Mouse (Mus musculus): ENCODE data around the gene Parn. TPM values are rescaled to one million over a fixed set of nuclear protein-coding genes. Genes with fewer than 3 reads are reported as not detected.

The Parn gene
- total and polyA plus RNA-seq, 2 experiments = 8.8 to 14.4 TPM

DNA sequence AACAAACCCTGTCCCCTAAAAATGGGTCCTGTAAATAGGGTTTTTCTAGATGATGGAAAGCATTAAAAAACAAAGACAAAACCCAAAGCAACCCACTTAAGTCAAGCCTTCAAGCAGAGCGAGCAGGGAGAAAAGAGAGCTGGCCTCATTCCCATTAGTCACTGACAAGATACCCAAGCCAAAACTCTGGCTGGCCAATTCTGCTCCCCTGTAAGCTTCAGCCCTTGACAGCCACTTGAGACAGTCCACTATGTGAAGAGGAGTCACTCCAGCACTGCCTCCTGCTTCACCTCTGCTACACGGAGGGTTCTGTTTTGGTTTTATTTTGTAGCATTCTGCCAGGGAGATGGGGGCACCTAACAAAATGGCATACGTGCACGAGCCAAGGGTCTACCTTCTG, 126.2 kb downstream of the Parn start:
- TF ChIP-seq POLR2A (IDR thresholded peaks at IDR 0.05; ENCODE audit: extremely low read depth, insufficient read depth, low read length) (no peak), CTCF (IDR thresholded peaks at IDR 0.05; ENCODE audit: low read depth, low read length) (no peak)
- Histone ChIP-seq H3K79me2 (ENCODE audit: control insufficient read depth, insufficient read depth, low read length) (no peaks in the 10 kb centered on the region), H3K4me3 (ENCODE audit: insufficient read depth, low read depth, low read length) (no peak overlapping the region), H3K4me1 (ENCODE audit: control insufficient read depth, insufficient read depth, low read length) (no peaks in the 10 kb centered on the region), H3K27ac (replicated peaks; ENCODE audit: insufficient read depth, low read depth, low read length) (no peak overlapping the region), H3K27me3 (ENCODE audit: control insufficient read depth, insufficient read depth, low read length) (no peaks in the 10 kb centered on the region), H3K9ac (ENCODE audit: low read depth, low read length) (no peak overlapping the region), H3K36me3 (ENCODE audit: control insufficient read depth, insufficient read depth, low read length) (peaks cover 11% of the 10 kb centered on the region)
- 93% methylated on average over 4 of the region's 4 CpGs for WGBS
- no peak for DNase-seq (ENCODE audit: extremely low read depth, low read depth, low spot score)

DNA sequence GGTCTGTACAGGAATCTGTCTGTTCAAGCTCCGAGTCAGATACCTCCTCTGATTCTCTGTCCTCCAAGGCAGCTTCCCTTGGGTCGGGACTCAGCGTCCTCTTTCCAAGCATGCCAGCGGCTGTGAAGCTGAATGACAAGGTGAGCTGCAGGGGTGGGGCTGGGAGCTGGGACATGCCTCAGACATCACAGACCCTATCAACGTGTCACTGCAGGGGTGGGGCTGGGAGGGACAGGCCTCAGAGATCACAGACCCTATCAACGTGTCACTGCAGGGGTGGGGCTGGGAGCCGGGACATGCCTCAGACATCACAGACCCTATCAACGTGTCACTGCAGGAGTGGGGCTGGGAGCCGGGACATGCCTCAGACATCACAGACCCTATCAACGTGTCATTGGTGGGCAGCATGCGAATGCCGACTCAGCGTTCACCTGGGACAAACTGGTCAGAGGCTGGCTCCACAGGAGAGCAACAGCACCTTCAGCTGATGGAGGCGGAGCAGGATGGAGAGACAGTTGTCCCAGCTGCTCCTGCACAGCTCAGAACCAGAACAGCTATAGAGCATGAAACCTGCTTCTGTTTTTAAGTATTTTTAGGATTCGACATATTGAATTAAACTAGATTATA, 126.7 kb downstream of the Parn start:
- Histone ChIP-seq H3K79me2 (ENCODE audit: control insufficient read depth, insufficient read depth, low read length) (no peaks in the 10 kb centered on the region), H3K27ac (replicated peaks; ENCODE audit: insufficient read depth, low read depth, low read length) (no peak overlapping the region), H3K9ac (ENCODE audit: low read depth, low read length) (no peak overlapping the region), H3K36me3 (ENCODE audit: control insufficient read depth, insufficient read depth, low read length) (peaks cover 7% of the 10 kb centered on the region), H3K27me3 (ENCODE audit: control insufficient read depth, insufficient read depth, low read length) (no peaks in the 10 kb centered on the region), H3K4me1 (ENCODE audit: control insufficient read depth, insufficient read depth, low read length) (no peaks in the 10 kb centered on the region), H3K4me3 (ENCODE audit: insufficient read depth, low read depth, low read length) (no peak overlapping the region)
- DNase-seq (ENCODE audit: extremely low read depth, low read depth, low spot score) = no peak
- no peak for TF ChIP-seq CTCF (IDR thresholded peaks at IDR 0.05; ENCODE audit: low read depth, low read length)
- no peak for TF ChIP-seq POLR2A (IDR thresholded peaks at IDR 0.05; ENCODE audit: extremely low read depth, insufficient read depth, low read length)
- 93% methylated on average over 15 of the region's 15 CpGs for WGBS

DNA sequence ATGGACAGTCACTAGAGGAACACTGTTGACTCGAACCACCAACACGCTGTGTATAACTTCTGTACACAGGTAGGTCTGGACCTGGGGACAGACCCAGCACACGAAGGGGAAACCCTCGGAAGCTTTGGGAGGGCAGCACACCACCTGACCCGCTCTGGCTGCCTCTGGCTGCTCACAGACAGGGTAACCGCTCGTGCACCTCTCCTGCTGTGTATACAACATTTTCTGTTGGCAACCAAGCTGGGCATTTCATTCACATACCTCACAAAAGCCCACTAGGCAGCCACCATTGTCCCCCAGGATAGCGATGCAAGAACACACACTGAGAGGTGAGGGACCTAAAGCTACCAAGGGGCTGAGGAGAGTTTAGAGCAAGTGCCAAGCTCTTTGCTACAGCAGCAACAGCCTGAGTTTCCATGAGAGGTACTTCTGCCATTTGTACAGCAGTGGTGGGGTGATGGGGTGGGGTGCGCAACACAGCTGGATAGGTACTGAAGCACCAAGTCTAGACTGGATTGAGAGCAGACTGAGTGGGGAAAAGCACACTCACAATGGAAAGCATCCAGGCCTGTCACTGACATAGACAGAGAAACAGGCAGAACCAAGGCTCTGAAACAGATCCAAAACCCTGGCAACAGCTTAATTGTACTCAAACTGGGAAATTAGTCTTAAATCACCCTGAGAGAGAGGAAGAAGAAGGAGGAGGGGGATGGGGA, 128.9 kb downstream of the Parn start:
- 92% methylated on average over 9 of the region's 9 CpGs for WGBS
- H3K27ac ChIP-seq (replicated peaks; ENCODE audit: insufficient read depth, low read depth, low read length) = no peak overlapping the region
- TF ChIP-seq POLR2A (IDR thresholded peaks at IDR 0.05; ENCODE audit: extremely low read depth, insufficient read depth, low read length) (no peak), CTCF (IDR thresholded peaks at IDR 0.05; ENCODE audit: low read depth, low read length) (no peak)
- no peaks in the 10 kb centered on the region for H3K4me1 ChIP-seq (ENCODE audit: control insufficient read depth, insufficient read depth, low read length)
- no peak overlapping the region for H3K4me3 ChIP-seq (ENCODE audit: insufficient read depth, low read depth, low read length)
- no peak for DNase-seq (ENCODE audit: extremely low read depth, low read depth, low spot score)
- no peak overlapping the region for H3K9ac ChIP-seq (ENCODE audit: low read depth, low read length)
- no peaks in the 10 kb centered on the region for H3K27me3 ChIP-seq (ENCODE audit: control insufficient read depth, insufficient read depth, low read length)
- no peaks in the 10 kb centered on the region for H3K79me2 ChIP-seq (ENCODE audit: control insufficient read depth, insufficient read depth, low read length)
- H3K36me3 ChIP-seq (ENCODE audit: control insufficient read depth, insufficient read depth, low read length) = peaks cover 3% of the 10 kb centered on the region; the same call in 1 of the 2 replicates

DNA sequence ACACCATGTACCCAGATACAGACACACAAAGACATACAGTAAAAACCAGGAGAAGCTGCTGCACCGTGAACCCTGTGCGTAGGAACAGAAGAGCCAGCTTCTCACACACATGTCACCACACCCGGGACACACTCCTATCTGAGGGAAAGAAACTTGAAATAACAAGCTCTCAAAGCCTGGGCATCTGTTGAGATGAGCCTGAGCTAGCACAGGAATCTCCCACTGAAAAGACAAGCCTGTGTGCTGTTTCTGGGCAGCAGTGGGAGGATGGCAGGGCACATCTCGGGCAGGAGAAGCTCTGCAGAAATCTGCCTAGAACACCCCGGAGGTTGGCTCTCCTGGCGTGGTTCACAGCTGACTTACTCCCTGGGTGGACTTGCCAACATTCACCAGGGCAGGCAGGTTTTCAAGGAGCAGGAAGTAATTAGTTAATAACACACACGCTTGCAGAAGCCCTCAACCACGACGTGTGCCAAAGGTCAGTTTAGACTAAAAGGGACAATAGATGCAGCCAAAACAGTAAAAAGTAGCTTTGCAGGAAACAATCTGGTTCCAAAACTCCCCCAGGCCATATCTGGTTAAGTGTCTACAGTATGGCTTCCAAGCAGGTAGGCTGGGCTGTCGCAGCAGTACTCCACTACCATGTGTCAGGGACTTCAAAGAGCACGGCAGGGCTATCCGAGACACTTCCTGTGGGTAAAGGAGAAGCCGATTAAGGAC, 129.6 kb downstream of the Parn start:
- Histone ChIP-seq H3K27me3 (ENCODE audit: control insufficient read depth, insufficient read depth, low read length) (no peaks in the 10 kb centered on the region), H3K4me1 (ENCODE audit: control insufficient read depth, insufficient read depth, low read length) (no peaks in the 10 kb centered on the region), H3K79me2 (ENCODE audit: control insufficient read depth, insufficient read depth, low read length) (no peaks in the 10 kb centered on the region), H3K4me3 (ENCODE audit: insufficient read depth, low read depth, low read length) (no peak overlapping the region), H3K9ac (ENCODE audit: low read depth, low read length) (no peak overlapping the region), H3K27ac (replicated peaks; ENCODE audit: insufficient read depth, low read depth, low read length) (no peak overlapping the region), H3K36me3 (ENCODE audit: control insufficient read depth, insufficient read depth, low read length) (peaks cover 3% of the 10 kb centered on the region; the same call in 1 of the 2 replicates)
- no peak for DNase-seq (ENCODE audit: extremely low read depth, low read depth, low spot score)
- TF ChIP-seq CTCF (IDR thresholded peaks at IDR 0.05; ENCODE audit: low read depth, low read length) (no peak), POLR2A (IDR thresholded peaks at IDR 0.05; ENCODE audit: extremely low read depth, insufficient read depth, low read length) (no peak)
- WGBS = 72% methylated on average over 13 of the region's 13 CpGs

DNA sequence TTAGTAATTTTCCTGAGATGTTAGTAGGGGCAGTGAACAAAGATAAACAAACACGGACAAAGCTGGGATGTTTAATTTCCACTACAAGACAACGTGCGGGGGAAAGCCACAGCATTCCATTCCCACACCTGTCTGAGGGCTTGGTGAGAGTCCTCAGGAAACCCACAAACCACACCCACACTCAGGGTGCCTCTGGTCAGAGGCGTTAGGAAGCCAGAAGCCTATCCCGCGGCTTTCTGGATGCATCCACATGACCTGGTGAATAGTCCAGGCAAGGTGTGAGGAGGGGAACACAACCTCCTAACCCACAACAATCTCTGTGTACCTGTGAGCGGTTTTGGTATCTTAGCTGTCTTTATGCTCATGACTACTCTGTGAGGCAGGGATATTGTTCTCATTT, 131.6 kb downstream of the Parn start:
- WGBS = 88% methylated on average over 7 of the region's 7 CpGs
- DNase-seq (ENCODE audit: extremely low read depth, low read depth, low spot score) = no peak
- no peak overlapping the region for H3K9ac ChIP-seq (ENCODE audit: low read depth, low read length)
- H3K27ac ChIP-seq (replicated peaks; ENCODE audit: insufficient read depth, low read depth, low read length) = no peak overlapping the region
- H3K4me3 ChIP-seq (ENCODE audit: insufficient read depth, low read depth, low read length) = no peak overlapping the region
- H3K4me1 ChIP-seq (ENCODE audit: control insufficient read depth, insufficient read depth, low read length) = no peaks in the 10 kb centered on the region
- H3K27me3 ChIP-seq (ENCODE audit: control insufficient read depth, insufficient read depth, low read length) = no peaks in the 10 kb centered on the region
- no peaks in the 10 kb centered on the region for H3K79me2 ChIP-seq (ENCODE audit: control insufficient read depth, insufficient read depth, low read length)
- peaks cover 3% of the 10 kb centered on the region; the same call in 1 of the 2 replicates for H3K36me3 ChIP-seq (ENCODE audit: control insufficient read depth, insufficient read depth, low read length)
- no peak for TF ChIP-seq CTCF (IDR thresholded peaks at IDR 0.05; ENCODE audit: low read depth, low read length)
- TF ChIP-seq POLR2A (IDR thresholded peaks at IDR 0.05; ENCODE audit: extremely low read depth, insufficient read depth, low read length) = no peak
